Mouse (Mus musculus) embryo, embryonic 11 days (tissue): ENCODE data around the gene Stk36.
A peak's percentile ranks its signal among the peaks of the same experiment; 100 is the strongest.

Source experiments
- DNase-seq: peaks from one replicate; pipeline ENCODE4 v3.0.0-alpha.2; 2015

Gene Stk36

DNA sequence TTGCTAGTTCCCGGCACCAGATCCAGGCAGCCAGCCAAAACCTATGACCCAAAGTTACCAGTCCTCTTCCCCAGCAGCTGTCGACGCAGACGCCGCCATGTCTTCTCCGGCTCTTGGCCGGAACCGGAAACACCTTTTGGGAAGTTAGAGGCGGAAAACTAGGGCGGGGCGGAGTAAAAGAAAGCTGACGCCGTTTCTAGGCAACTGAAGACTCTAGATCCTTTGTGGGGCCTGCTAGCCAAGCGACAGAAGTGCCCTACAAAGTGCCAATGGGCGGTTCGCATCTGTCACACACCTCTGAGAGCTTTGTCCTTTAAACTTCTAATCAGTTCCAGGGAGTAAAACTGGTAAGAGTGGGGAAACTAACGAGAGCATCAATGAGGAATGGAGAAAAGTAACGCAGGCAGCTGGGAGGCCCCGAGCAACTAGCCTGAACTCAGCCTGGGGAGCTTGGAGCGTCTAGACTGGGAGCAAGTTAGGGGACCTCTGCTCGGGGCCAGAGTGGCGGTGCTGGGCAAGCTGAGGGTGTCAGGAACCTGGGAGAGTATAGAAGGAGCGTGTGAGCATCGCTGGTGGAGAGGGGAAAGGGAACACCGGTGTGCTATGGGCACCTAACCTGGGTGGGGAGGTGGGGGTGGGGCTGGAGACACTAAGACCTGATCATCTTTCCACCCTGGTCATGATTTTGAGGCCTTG, at the start of gene Stk36, which contains the start of gene Rnf25:
TSS of gene Stk36 (plus strand) at position 179 of the 696 bp plus-strand sequence.
TSS of gene Rnf25 (minus strand) at position 131 of the 696 bp plus-strand sequence.
- peak; percentile 96 for DNase-seq

DNA sequence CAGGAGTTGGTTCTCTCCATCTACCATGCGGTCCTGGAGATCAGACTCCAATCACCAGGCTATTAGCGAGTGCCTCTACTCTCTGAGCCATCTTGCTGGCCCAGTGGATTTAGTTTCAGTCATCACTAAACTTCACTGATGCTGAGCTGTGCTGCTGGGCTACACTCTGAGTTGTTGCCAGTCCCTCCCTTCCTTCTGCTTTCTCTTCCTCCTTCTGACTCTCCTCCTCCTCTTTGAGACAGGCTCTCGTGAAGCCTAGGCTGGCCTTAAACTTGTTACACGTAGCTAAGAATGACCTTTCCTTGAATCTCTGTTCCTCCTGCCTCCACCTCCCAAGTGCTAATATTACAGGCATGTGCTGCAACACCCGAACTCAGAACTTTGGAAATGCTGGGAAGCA, 42.2 kb upstream of the Stk36 start:
- DNase-seq, result no peak

DNA sequence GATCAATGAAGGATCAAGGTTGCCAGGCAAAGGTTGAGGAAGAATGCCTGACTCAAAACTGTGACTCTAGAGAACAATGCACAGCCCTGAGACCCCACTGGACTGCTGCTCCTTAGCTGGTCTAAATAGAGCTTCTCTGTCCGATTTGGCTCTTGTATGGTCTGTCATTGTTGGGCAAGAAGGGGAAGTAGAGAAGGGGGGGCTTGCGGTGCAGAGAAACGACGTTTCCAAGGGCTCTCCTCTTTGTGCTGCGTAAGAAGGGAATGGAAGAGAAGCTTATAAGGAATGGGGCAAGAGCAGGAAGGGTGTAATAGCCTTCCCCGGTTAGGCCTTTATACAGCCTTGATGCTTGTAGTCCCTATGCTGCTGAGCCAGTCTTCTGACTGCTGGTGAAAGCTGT, 35.4 kb upstream of the Stk36 start:
- no peak for DNase-seq

DNA sequence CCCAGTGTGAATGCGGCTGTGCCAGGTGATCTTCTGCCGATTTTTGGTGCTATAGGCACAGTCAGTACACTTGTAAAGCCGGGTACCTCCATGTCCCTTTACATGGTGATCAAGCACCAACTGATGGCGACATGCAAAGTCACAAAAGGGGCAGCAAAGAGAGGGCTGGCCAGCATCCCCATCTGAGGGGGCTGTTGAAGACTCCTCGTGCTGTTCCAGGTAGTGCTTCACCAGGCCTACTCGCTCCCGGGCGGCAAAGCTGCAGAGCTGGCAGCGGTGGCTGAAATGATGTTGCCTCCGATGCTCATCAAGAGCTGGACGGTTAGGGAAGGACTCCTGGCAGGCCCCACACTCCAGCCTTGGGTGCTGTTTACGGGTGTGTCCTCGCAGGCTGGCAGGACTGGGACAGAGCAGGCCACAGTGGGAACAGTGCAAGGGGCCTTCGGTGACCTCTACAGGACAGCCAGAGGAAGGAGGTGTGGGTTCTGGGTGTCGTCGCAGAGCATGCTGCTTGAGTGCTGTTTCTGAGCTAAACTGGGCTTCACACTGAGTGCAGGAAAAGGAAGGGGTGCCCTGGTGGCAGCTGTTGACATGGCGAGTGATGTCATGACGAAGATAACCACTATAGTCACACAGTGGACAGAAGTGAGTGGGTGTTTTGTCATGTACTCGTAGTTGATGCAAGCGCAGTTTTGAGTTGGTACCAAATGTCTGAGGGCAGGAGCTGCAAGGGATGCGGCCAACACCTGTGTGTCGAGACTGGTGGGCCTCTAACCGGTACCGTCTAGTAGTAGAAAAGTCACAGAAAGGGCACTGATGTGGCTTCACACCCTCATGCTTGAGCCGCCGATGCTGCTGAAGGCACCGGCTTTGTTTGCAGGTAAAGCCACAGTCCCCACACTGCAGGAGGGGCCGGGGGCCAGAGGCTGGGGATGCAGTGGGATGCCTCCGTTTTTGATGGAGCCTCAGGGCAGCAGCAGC, 31.2 kb upstream of the Stk36 start:
- no peak for DNase-seq

GRCm38 (mm10) chr1:74582621-74583020, 18.6 kb upstream of the Stk36 start:
- no peak for DNase-seq

DNA sequence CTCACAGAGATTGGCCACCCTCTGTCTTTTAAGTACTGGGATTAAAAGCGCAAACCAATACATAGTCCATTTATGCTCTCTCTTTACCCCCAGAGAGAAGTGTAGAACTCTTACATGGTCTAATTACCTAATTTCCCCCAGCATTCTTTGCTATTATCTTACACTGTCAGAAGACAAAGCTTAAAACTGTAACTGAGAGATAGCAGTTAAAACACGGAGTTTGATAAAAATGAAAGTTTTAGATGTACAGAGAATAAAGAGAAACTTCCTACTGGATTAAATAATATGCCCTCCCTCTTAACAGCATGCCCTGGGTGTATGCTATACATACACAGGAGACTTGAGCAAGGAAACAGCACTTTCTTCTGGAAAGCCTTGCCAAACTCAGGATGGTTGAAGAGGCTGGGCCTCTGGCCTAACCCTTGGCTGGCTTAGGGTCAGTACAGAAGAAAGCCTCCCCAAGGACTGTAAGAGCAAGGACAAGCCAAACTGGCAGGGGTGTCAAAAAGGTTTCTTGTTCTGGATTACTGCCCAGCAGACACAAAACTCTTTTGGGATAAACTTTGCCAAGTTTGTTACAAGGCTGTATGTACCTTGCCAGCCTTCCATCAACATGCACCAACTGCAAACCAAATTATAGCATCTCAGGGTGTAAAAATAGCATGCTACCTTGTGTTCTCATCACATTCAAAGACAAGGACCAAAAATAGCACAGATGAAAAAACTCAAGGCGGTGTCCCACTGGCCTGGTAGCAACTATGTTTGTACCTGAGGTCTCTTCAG, 16.4 kb upstream of the Stk36 start:
- DNase-seq, result no peak

DNA sequence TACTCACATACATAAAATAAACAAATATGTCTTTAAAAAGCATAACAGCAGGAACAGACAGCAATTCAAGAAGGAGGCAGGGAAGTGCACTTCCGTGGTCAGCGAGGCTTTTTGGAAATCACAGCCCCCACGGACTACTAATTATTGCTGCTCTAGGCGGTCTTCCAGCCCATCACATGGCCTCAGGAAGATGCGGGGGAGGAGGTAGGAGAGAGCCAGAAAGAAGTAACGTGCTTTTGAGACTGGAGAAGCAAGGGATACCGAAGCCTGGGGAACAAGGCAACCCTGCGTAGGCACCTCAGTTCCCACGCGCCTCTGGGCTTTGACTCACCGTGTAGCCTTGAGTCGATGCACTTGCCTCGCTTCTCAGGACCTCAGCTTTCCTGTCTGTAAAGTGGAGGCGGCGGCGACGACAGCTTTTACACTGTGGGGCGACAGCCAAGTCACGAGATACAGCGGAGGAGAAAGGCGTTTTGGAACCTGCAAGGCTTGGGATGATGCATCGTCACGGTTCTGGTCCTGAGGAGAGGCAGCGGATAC, 13.9 kb upstream of the Stk36 start:
- no peak for DNase-seq

GRCm38 (mm10) chr1:74587773-74588445, 13.3 kb upstream of the Stk36 start, which contains the start of the genes Zfp142 and Bcs1l:
TSS of gene Zfp142 (minus strand) at chr1:74588246.
TSS of gene Bcs1l (plus strand) at chr1:74588289.
- DNase-seq, result peak; percentile 99

- DNase-seq, result no peak
Measured at GRCm38 (mm10) chr1:74594434-74594833, 6.8 kb upstream of the Stk36 start.

- DNase-seq, result peak; percentile 2
Measured at GRCm38 (mm10) chr1:74600501-74601266, 561 bp upstream of the Stk36 start.

GRCm38 (mm10) chr1:74624183-74624582, 22.9 kb downstream of the Stk36 start:
- no peak for DNase-seq

- DNase-seq, result no peak
Measured at GRCm38 (mm10) chr1:74626076-74626475, 24.8 kb downstream of the Stk36 start.

- DNase-seq, result peak; percentile 29
Measured at GRCm38 (mm10) chr1:74628001-74628400, 26.8 kb downstream of the Stk36 start.

DNA sequence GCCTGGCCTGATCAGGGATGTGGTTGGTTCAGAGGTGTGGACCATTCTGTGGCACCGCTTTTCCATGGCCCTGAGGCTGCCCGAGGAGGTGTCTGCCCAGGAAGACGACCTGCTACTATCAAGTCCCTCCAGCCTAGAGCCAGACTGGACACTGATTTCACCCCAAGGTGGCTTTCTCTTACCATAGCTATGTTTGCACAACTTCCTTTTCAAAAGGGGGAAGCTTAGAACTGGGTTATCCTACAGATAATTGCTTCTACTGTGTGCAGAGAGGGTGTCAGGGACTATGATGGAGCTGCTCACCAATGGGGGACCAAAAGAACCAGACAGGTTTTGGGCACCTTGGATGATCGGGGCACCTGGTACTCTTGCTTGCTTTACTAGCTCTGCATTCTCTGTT, 31.5 kb downstream of the Stk36 start:
- DNase-seq, result no peak

GRCm38 (mm10) chr1:74643524-74643923, 42.3 kb downstream of the Stk36 start:
- DNase-seq, result no peak

DNA sequence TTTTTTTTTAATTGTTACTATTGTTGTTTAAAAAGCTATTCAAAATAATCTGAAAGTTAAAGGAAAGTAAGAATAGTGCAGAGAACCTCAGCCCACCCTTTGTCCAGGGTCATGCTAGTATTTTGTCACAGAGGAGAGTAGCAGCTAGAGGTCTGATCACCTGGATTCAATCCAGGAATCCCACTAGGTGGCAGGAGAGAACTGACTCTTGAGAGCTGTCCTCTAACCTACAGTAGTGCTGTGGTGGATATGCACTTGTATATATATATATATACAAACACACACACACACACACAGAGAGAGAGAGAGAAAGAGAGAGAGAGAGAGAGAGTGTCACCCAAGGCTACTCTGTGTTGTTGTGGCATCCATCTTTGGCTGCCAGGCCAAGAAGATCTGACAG, 42.7 kb downstream of the Stk36 start:
- DNase-seq, result peak; percentile 58

DNA sequence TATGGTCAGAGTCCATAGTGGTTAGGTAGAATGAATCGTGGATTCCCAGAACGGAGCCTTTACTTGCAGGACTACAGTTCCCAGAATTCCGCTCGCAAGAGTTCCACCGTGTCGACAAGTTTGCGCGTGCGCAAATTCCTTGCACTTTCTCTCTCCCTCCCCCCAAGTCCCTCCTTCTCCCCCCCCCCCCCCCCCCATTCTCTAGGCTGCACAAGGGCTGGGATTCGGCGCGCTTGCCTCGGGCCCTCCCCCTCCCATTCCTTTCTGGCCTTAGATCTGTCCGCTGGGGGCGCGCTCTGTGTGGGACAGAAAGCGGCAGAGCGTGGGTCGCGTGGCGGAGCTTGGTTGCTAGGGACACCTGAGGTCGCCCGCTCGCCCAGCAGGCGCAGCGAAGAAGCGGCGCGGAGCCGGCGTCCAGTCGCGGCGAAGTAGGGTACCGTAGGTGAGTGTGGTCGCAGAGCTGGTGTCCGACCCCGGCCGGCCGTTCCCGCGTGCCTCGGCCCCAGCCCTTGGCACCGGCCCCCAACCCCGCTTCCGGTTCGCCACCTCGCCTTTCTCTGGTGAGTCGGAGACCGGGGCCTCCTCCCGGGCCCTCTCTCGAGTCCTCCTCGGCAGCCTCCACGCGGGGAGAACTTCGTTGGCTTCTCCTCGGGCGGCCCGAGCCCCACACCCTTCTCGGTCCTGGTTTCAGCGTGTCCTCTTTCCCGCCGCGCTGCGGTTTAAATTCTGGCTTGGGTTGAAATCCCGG, 60.4 kb downstream of the Stk36 start, which contains the start of gene Ttll4:
TSS of gene Ttll4 (plus strand) at position 298 of the 748 bp plus-strand sequence.
- DNase-seq, result peak; percentile 99

- DNase-seq, result peak; percentile 14
Measured at GRCm38 (mm10) chr1:74662253-74662865, 61.1 kb downstream of the Stk36 start.

GRCm38 (mm10) chr1:74665153-74665552, 63.9 kb downstream of the Stk36 start:
- no peak for DNase-seq

DNA sequence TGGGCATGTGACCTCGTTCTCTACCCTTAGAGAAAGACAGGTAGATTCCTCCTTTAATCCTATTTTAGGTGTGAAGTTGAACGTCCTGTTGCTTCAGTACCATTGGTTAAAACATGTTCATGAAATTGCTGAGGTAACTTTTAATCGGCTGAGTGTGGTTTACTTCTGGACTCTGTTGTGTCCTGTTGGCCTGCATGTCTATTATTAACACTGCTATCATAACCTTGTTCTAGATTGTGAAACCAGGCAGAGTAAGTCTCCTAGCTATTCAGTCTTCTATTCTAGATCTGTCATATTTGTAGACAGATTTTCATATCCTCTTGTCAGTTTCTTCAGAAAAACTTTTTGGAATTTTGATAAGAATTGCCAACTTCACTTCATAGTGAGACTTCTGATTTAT, 67.1 kb downstream of the Stk36 start:
- DNase-seq, result no peak
